Mouse (Mus musculus) megakaryocyte-erythroid progenitor cell, adult 5 weeks (primary cell): Measurements from ENCODE around the gene Tyw1. TPM values are rescaled to one million over a fixed set of nuclear protein-coding genes. Genes with fewer than 3 reads are reported as not detected.

Experiments used
- polyA plus RNA-seq: library from polyadenylated mRNA; stranded (reverse); fragments of >175 nt; gene quantifications from 2 replicates; pipeline ENCODE4 v1.2.3, GENCODE M21; 2012

Gene Tyw1
- polyA plus RNA-seq = 7.7 and 9.6 TPM in 2 replicates

GRCm38 (mm10) chr5:130255017-130255720, at the start of gene Tyw1, which contains the start of gene Sbds:
TSS of gene Tyw1 (plus strand) at chr5:130255619.
TSS of gene Sbds (minus strand) at chr5:130255530.

GRCm38 (mm10) chr5:130216781-130217180, 38.6 kb upstream of the Tyw1 start, which contains the start of gene Tmem248:
TSS of gene Tmem248 (plus strand) at chr5:130217081.

GRCm38 (mm10) chr5:130369237-130369636, 113.8 kb downstream of the Tyw1 start, which contains the start of gene Caln1:
TSS of gene Caln1 (plus strand) at chr5:130369455.

DNA sequence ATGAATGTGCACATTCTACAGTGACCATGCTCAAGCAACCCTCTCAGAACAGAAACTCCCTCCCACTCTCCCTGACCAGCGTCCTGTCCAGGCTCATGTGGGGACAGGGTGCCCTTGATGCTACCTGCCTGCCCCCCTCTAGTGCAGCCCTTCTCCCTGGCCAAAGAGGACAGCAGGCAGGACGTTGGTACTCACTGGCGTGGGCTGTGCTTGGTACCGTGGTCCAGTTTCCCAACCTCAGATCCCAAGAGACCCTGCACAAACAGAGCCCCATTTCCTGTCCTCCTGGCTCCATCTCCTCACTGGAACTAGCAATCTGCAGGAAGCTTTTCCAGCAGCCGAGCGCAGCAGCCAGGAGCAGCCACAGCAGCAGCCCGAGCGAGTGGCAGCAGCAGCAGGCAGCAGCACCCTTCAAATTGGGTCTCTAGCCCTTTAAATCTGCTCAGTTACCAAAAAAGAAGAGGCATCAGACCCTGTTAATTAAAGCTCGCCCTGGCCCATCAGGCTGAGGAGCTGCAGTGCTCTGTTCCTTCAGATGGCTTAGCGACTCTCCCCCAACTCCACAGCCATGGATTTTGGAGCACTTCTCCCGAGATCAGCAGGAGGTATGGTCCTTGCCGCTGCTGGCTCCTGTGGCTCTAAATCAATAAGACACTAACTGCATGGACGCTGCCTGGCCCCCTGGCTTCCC, 128.9 kb downstream of the Tyw1 start, which contains the start of gene A330070K13Rik:
A330070K13Rik (minus strand) TSS at position 410 of the 691 bp plus-strand sequence.

Other genes with a start within 250 kb of the Tyw1 start
- gene Asl, start 226.4 kb upstream of the Tyw1 start, polyA plus RNA-seq = 29.9 and 31.8 TPM in 2 replicates
- gene Crcp, start 226.3 kb upstream of the Tyw1 start, polyA plus RNA-seq = 9.2 and 12.2 TPM in 2 replicates
- gene Tpst1, start 182.3 kb upstream of the Tyw1 start, polyA plus RNA-seq = 16.3 and 18.6 TPM in 2 replicates
- 6.0 and 12.9 TPM in 2 replicates for gene Kctd7, start 110.8 kb upstream of the Tyw1 start, polyA plus RNA-seq
- gene Rabgef1, start 83.8 kb upstream of the Tyw1 start, polyA plus RNA-seq = 35.3 and 69.0 TPM in 2 replicates
- gene Tmem248, start 38.5 kb upstream of the Tyw1 start, polyA plus RNA-seq = 50.6 and 50.8 TPM in 2 replicates
- 28.9 and 29.7 TPM in 2 replicates for gene Sbds, start 89 bp upstream of the Tyw1 start, polyA plus RNA-seq
- gene Caln1, start 113.8 kb downstream of the Tyw1 start, polyA plus RNA-seq = not detected in 2 replicates
- not detected in 2 replicates for gene A330070K13Rik, start 129.0 kb downstream of the Tyw1 start, polyA plus RNA-seq